Mouse (Mus musculus) layer of hippocampus, adult 2 months (tissue): Measurements from ENCODE around the gene Rnf150. TPM values are rescaled to one million over a fixed set of nuclear protein-coding genes. Genes with fewer than 3 reads are reported as not detected.

Experiments used
- DNase-seq, 2 experiments: peaks; one replicate each; pipeline ENCODE4 v3.0.0; 2022; ENCODE audit warnings: low spot score in 2 of 2
- H3K27ac ChIP-seq: fragments of 200-600 bp; 2 replicates; pipeline ENCODE4 v1.8.1; 2022
- H3K4me3 ChIP-seq: fragments of 200-600 bp; 2 replicates; pipeline ENCODE4 v1.8.1; 2022; ENCODE audit warnings: mild to moderate bottlenecking
- CTCF ChIP-seq: fragments of 200-600 bp; conservative IDR thresholded peaks from 2 replicates; pipeline ENCODE4 v1.8.1; 2022; ENCODE audit warnings: antibody characterized with exemption, mild to moderate bottlenecking, moderate library complexity
- total RNA-seq, 2 experiments: library from RNA; stranded (reverse); gene quantifications; 2 replicates each; pipeline ENCODE4 v1.2.3; 2021

The Rnf150 gene
- total RNA-seq, 2 experiments from 2014 or later, result 49.7 to 50.7 TPM

- DNase-seq, result peak; percentile 53 to 70
- peak overlapping the region; percentile 95 for H3K4me3 ChIP-seq
- TF ChIP-seq CTCF, result no peak
- H3K27ac ChIP-seq, result peak overlapping the region; percentile 97
Observed at GRCm38 (mm10) chr8:82863745-82864520, 777 bp downstream of the Rnf150 start.

- no peak for DNase-seq
- TF ChIP-seq CTCF, result no peak
- Histone ChIP-seq H3K4me3 (peak overlapping the region; percentile 95), H3K27ac (peak overlapping the region; percentile 97)
Observed at GRCm38 (mm10) chr8:82864521-82864818, 1.3 kb downstream of the Rnf150 start.

- TF ChIP-seq CTCF, result no peak
- DNase-seq, result peak; percentile 23 to 49
- peak overlapping the region; percentile 97 for H3K27ac ChIP-seq
- peak overlapping the region; percentile 95 for H3K4me3 ChIP-seq
Observed at GRCm38 (mm10) chr8:82865239-82865638, 2.1 kb downstream of the Rnf150 start.

- TF ChIP-seq CTCF, result no peak
- no peak for DNase-seq
- Histone ChIP-seq H3K4me3 (peak overlapping the region; percentile 95; the same call in 1 of the 2 replicates), H3K27ac (no peak overlapping the region)
Observed at GRCm38 (mm10) chr8:82866251-82866650, 3.1 kb downstream of the Rnf150 start.

- H3K27ac ChIP-seq, result no peak overlapping the region
- no peak for TF ChIP-seq CTCF
- DNase-seq, result no peak
- H3K4me3 ChIP-seq, result no peak overlapping the region
Observed at GRCm38 (mm10) chr8:82870840-82871490, 7.8 kb downstream of the Rnf150 start.

GRCm38 (mm10) chr8:82871986-82872385 lies 8.8 kb downstream of the Rnf150 start:
- no peak for DNase-seq
- Histone ChIP-seq H3K4me3 (no peak overlapping the region), H3K27ac (no peak overlapping the region)
- no peak for TF ChIP-seq CTCF

- Histone ChIP-seq H3K4me3 (no peak overlapping the region), H3K27ac (no peak overlapping the region)
- DNase-seq, result no peak
- no peak for TF ChIP-seq CTCF
Observed at GRCm38 (mm10) chr8:82874102-82874501, 10.9 kb downstream of the Rnf150 start.

- no peak for DNase-seq
- H3K4me3 ChIP-seq, result no peak overlapping the region
- TF ChIP-seq CTCF, result no peak
- H3K27ac ChIP-seq, result no peak overlapping the region
Observed at GRCm38 (mm10) chr8:82875135-82875534, 12.0 kb downstream of the Rnf150 start.

GRCm38 (mm10) chr8:82884480-82884879 lies 21.3 kb downstream of the Rnf150 start:
- TF ChIP-seq CTCF, result no peak
- Histone ChIP-seq H3K27ac (no peak overlapping the region), H3K4me3 (no peak overlapping the region)
- no peak for DNase-seq

GRCm38 (mm10) chr8:82887234-82887633 lies 24.1 kb downstream of the Rnf150 start:
- no peak overlapping the region for H3K27ac ChIP-seq
- no peak for DNase-seq
- TF ChIP-seq CTCF, result no peak
- H3K4me3 ChIP-seq, result no peak overlapping the region

- Histone ChIP-seq H3K27ac (no peak overlapping the region), H3K4me3 (no peak overlapping the region)
- DNase-seq, result no peak
- TF ChIP-seq CTCF, result no peak
Observed at GRCm38 (mm10) chr8:82889062-82889720, 26.0 kb downstream of the Rnf150 start.

GRCm38 (mm10) chr8:82895091-82895490 lies 31.9 kb downstream of the Rnf150 start:
- no peak overlapping the region for H3K4me3 ChIP-seq
- no peak for DNase-seq
- H3K27ac ChIP-seq, result no peak overlapping the region
- TF ChIP-seq CTCF, result no peak

- TF ChIP-seq CTCF, result no peak
- Histone ChIP-seq H3K4me3 (no peak overlapping the region), H3K27ac (no peak overlapping the region)
- DNase-seq, result no peak
Observed at GRCm38 (mm10) chr8:82896796-82897195, 33.6 kb downstream of the Rnf150 start.
